Mouse (Mus musculus): ENCODE data around the gene Fnip2. TPM values are rescaled to one million over a fixed set of nuclear protein-coding genes. Genes with fewer than 3 reads are reported as not detected.

Fnip2 gene
- polyA plus RNA-seq, 2 experiments = 4.1 to 7.5 TPM

DNA sequence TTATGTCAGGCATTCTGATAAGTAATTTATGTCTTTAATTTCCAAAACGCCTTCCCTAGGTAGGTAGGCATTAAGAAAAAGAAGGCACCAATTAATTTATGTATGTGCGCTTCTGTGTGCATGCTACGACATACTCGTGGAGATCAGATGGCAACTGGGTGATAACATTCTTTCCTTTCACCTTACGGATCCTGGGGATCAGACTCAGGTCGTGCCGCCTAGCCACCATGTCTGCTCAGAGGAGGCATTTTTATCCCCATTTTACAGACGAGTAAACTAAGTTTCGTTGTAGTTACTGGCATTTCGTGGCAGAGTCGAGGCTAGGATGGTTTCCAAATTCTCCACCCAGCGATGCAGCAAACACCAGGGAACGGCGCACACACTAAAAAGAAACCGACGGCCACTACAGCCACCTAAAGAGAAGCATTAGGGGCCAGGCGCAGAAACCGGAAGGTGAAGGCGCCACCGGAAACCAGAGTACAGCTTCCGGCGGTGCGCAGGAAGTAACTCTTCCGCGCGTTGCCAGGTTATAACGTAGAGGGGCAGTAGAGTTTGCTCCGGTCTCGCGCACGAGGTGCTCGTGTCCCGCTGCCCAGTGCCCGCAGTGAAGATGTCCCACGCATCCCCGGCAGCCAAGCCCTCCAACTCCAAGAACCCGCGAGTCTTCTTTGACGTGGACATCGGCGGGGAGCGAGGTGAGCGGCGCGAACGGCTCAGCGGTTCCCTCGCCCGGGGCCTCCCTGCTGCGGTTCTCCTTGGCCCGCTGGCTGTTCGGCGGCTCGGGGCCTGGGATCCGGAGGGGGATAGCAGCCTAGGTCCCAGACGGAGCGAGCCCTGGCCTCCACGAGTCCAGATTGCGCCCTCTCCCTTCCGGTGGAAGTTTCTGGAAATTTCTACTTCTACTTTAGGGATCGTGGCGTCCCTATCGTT is 23.5 kb upstream of the Fnip2 start, which contains the start of gene Ppid:
Gene Ppid, plus strand, starts transcription at position 480 of the 930 bp plus-strand sequence.
- H3K9me3 ChIP-seq (ENCODE audit: control insufficient read depth, low read length) = no peaks in the 10 kb centered on the region
- H3K27ac ChIP-seq (replicated peaks; ENCODE audit: low read depth, low read length) = peak within 1 kb of the TSS; percentile 88
- peaks cover 26% of the 10 kb centered on the region for H3K36me3 ChIP-seq (ENCODE audit: control insufficient read depth, insufficient read depth, low read length)
- H3K4me3 ChIP-seq (replicated peaks; ENCODE audit: low read length) = peak within 1 kb of the TSS; percentile 91
- DNase-seq (ENCODE audit: low spot score) = peak; percentile 91
- 4% methylated on average over 53 of the region's 63 CpGs for WGBS
- peak; percentile 90 for ATAC-seq (ENCODE audit: low FRiP score, low read depth)
- no peaks in the 10 kb centered on the region for H3K27me3 ChIP-seq (ENCODE audit: control insufficient read depth, insufficient read depth, low read length)
- H3K4me1 ChIP-seq (ENCODE audit: control insufficient read depth, insufficient read depth, low read length) = peaks cover 4% of the 10 kb centered on the region; the same call in 1 of the 2 replicates
- 0 out of 2 replicates have a peak, but pooled peaks have one; percentile 43 for TF ChIP-seq POLR2A (IDR thresholded peaks at IDR 0.05; ENCODE audit: borderline replicate concordance, extremely low read depth, insufficient read depth, insufficient read length)
- peak within 1 kb of the TSS; percentile 75 for H3K4me2 ChIP-seq (replicated peaks; ENCODE audit: low read depth, low read length, severe bottlenecking)
- H3K9ac ChIP-seq (ENCODE audit: low read depth, low read length, severe bottlenecking) = peak within 1 kb of the TSS; percentile 89

DNA sequence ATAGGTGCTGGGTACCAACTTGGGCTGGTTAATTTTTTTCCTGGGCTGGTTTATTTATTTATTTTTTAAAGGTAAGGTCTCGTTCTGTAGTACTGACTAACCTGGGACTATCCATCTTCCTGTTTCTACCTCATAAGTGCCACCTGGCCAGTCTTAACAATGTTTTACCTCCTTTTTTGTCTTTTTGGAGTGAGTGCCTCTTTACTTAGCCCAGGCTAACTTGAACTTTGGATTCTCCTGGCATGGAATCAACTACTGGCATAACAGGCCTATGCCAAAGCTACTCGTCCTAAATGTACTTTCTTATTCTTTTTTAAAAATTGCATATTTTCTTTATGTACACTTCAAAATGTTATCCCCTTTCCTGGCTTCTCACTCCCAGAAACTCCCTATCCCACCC is 22.1 kb upstream of the Fnip2 start:
- Histone ChIP-seq H3K4me3 (replicated peaks; ENCODE audit: low read length) (no peak overlapping the region), H3K36me3 (ENCODE audit: control insufficient read depth, insufficient read depth, low read length) (peaks cover 13% of the 10 kb centered on the region), H3K4me2 (replicated peaks; ENCODE audit: low read depth, low read length, severe bottlenecking) (no peak overlapping the region), H3K27ac (replicated peaks; ENCODE audit: low read depth, low read length) (no peak overlapping the region), H3K4me1 (ENCODE audit: control insufficient read depth, insufficient read depth, low read length) (peaks cover 4% of the 10 kb centered on the region; the same call in 1 of the 2 replicates), H3K9ac (ENCODE audit: low read depth, low read length, severe bottlenecking) (no peak overlapping the region), H3K9me3 (ENCODE audit: control insufficient read depth, low read length) (no peaks in the 10 kb centered on the region), H3K27me3 (ENCODE audit: control insufficient read depth, insufficient read depth, low read length) (no peaks in the 10 kb centered on the region)
- DNase-seq (ENCODE audit: low spot score) = no peak
- ATAC-seq (ENCODE audit: low FRiP score, low read depth) = no peak
- whole genome bisulfite sequencing = 86% methylated on average over 2 of the region's 2 CpGs
- TF ChIP-seq POLR2A (IDR thresholded peaks at IDR 0.05; ENCODE audit: borderline replicate concordance, extremely low read depth, insufficient read depth, insufficient read length) = no peak

DNA sequence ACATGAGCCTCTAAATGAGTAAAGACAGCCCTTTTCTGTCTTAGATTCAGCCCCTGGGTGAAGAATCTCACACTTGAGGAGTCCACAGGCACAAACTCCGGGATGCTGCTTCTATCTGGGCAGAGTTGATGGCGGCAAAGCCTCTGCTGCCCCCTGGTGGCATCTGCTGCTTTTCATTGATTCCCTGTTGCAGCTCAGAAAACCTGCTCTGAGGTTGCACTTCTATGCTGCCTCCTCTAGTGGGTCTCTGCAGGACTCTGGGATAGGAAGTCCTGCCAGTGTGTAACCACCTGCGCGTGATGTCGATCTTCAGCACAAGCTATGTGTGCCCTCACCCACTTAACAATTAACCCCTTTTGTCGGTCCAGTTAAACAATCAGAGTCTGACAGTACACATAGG is 19.2 kb upstream of the Fnip2 start:
- 4% methylated on average over 6 of the region's 6 CpGs for WGBS
- DNase-seq (ENCODE audit: low spot score) = peak; percentile 94

DNA sequence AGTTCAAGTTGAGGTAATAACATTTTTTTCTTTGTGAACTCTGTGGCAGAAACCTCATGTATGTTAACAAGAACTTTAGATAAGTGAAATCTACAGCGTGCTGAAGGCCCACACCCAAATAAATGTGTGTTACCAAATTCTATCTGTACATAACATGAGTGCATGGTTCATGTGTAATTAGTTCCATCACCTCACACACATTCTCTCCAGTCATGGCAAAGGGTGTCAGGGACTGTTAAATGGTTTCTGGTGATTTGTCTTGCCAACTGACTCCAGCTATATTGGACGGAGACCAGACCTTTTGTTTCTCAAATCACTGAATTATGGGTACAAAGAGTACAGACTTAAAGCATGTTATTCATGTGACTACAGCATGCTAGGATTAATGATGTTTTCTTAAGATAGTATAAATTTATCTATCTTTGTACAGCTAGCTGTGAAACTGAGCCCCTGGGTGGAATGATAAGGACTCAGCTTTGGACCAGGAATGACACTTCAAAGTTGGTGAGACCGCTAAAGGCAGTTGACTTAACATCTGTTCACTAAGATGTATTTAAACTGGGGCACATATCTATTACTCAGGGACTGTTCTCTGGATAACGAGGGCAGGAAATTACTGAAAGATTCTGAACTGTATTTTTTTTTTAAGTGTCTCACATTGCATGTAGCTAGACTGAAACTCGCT is 12.4 kb upstream of the Fnip2 start:
- Histone ChIP-seq H3K9ac (ENCODE audit: low read depth, low read length, severe bottlenecking) (no peak overlapping the region), H3K9me3 (ENCODE audit: control insufficient read depth, low read length) (no peaks in the 10 kb centered on the region), H3K4me2 (replicated peaks; ENCODE audit: low read depth, low read length, severe bottlenecking) (no peak overlapping the region), H3K36me3 (ENCODE audit: control insufficient read depth, insufficient read depth, low read length) (no peaks in the 10 kb centered on the region), H3K4me3 (replicated peaks; ENCODE audit: low read length) (no peak overlapping the region), H3K4me1 (ENCODE audit: control insufficient read depth, insufficient read depth, low read length) (no peaks in the 10 kb centered on the region), H3K27ac (replicated peaks; ENCODE audit: low read depth, low read length) (no peak overlapping the region), H3K27me3 (ENCODE audit: control insufficient read depth, insufficient read depth, low read length) (no peaks in the 10 kb centered on the region)
- ATAC-seq (ENCODE audit: low FRiP score, low read depth) (no peak), DNase-seq (ENCODE audit: low spot score) (no peak)
- no peak for TF ChIP-seq POLR2A (IDR thresholded peaks at IDR 0.05; ENCODE audit: borderline replicate concordance, extremely low read depth, insufficient read depth, insufficient read length)
- WGBS = 67% methylated on average over 5 of the region's 5 CpGs

More for the DNA sequence above, 19.2 kb upstream of the Fnip2 start:
- H3K9ac ChIP-seq (ENCODE audit: low read depth, low read length, severe bottlenecking) = no peak overlapping the region
- no peak overlapping the region for H3K4me2 ChIP-seq (replicated peaks; ENCODE audit: low read depth, low read length, severe bottlenecking)
- ATAC-seq (ENCODE audit: low FRiP score, low read depth) = peak; percentile 80
- H3K27me3 ChIP-seq (ENCODE audit: control insufficient read depth, insufficient read depth, low read length) = no peaks in the 10 kb centered on the region
- H3K36me3 ChIP-seq (ENCODE audit: control insufficient read depth, insufficient read depth, low read length) = no peaks in the 10 kb centered on the region
- H3K4me1 ChIP-seq (ENCODE audit: control insufficient read depth, insufficient read depth, low read length) = peaks cover 4% of the 10 kb centered on the region; the same call in 1 of the 2 replicates
- no peaks in the 10 kb centered on the region for H3K9me3 ChIP-seq (ENCODE audit: control insufficient read depth, low read length)
- no peak for TF ChIP-seq POLR2A (IDR thresholded peaks at IDR 0.05; ENCODE audit: borderline replicate concordance, extremely low read depth, insufficient read depth, insufficient read length)
- H3K27ac ChIP-seq (replicated peaks; ENCODE audit: low read depth, low read length) = no peak overlapping the region
- no peak overlapping the region for H3K4me3 ChIP-seq (replicated peaks; ENCODE audit: low read length)

DNA sequence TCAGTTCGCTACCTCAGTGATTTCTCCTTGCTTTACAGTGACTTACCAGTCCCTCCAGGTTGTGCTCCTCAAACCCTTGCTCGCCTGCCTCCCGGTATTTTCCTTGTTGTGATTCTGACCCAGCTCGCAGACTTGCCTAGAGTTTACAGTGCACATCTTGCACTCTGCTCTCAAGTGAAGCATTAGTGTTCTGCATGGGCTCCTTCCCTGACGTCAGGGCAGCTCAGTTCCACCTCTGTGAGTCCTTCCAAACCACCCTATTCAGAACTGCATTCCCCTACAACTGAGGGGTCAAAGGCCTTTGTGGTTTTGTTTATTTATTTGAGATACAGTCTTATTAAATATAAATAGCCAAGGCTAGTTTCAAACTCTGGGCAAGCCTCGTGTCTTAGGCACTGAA is 10.6 kb upstream of the Fnip2 start:
- H3K36me3 ChIP-seq (ENCODE audit: control insufficient read depth, insufficient read depth, low read length) = no peaks in the 10 kb centered on the region
- H3K4me2 ChIP-seq (replicated peaks; ENCODE audit: low read depth, low read length, severe bottlenecking) = no peak overlapping the region
- TF ChIP-seq POLR2A (IDR thresholded peaks at IDR 0.05; ENCODE audit: borderline replicate concordance, extremely low read depth, insufficient read depth, insufficient read length) = no peak
- H3K4me1 ChIP-seq (ENCODE audit: control insufficient read depth, insufficient read depth, low read length) = no peaks in the 10 kb centered on the region
- H3K9ac ChIP-seq (ENCODE audit: low read depth, low read length, severe bottlenecking) = no peak overlapping the region
- no peaks in the 10 kb centered on the region for H3K9me3 ChIP-seq (ENCODE audit: control insufficient read depth, low read length)
- H3K4me3 ChIP-seq (replicated peaks; ENCODE audit: low read length) = no peak overlapping the region
- 80% methylated on average over 6 of the region's 6 CpGs for WGBS
- DNase-seq (ENCODE audit: low spot score) = no peak
- no peaks in the 10 kb centered on the region for H3K27me3 ChIP-seq (ENCODE audit: control insufficient read depth, insufficient read depth, low read length)
- ATAC-seq (ENCODE audit: low FRiP score, low read depth) = no peak
- no peak overlapping the region for H3K27ac ChIP-seq (replicated peaks; ENCODE audit: low read depth, low read length)

Data from limb, embryonic 14.5 days (tissue).